Mouse (Mus musculus) bone marrow macrophage, adult 2 months (primary cell): Measurements from ENCODE around the gene Gpx8. TPM values are rescaled to one million over a fixed set of nuclear protein-coding genes. Genes with fewer than 3 reads are reported as not detected.
A peak's percentile ranks its signal among the peaks of the same experiment; 100 is the strongest.

Experiments
- H3K27ac ChIP-seq: 2 replicates; pipeline ENCODE4 v1.5.1; 2012; ENCODE audit warnings: low read depth, low read length; ENCODE audit not compliant: insufficient read depth
- H3K4me1 ChIP-seq: 2 replicates; pipeline ENCODE4 v1.6.1; 2012; ENCODE audit warnings: low read length; ENCODE audit not compliant: control insufficient read depth, insufficient read depth
- H3K4me3 ChIP-seq: 2 replicates; pipeline ENCODE4 v1.5.1; 2012; ENCODE audit warnings: mild to moderate bottlenecking, low read length, moderate library complexity; ENCODE audit not compliant: insufficient read depth
- CTCF ChIP-seq: IDR thresholded peaks from 2 replicates; pipeline ENCODE4 v1.5.1; 2012; ENCODE audit warnings: low read depth, mild to moderate bottlenecking, low read length, moderate library complexity
- POLR2A ChIP-seq: IDR thresholded peaks from 2 replicates; pipeline ENCODE4 v1.6.1; 2012; ENCODE audit warnings: mild to moderate bottlenecking, low read depth, low read length, borderline replicate concordance
- polyA plus RNA-seq: library from polyadenylated mRNA; stranded (reverse); fragments of >200 nt; gene quantifications from 2 replicates; pipeline ENCODE4 v1.2.4, GENCODE M21; 2012; ENCODE audit not compliant: missing spikeins, insufficient read depth, insufficient read length

Gpx8 gene
- polyA plus RNA-seq, 1 experiment, result 1.1 TPM

DNA sequence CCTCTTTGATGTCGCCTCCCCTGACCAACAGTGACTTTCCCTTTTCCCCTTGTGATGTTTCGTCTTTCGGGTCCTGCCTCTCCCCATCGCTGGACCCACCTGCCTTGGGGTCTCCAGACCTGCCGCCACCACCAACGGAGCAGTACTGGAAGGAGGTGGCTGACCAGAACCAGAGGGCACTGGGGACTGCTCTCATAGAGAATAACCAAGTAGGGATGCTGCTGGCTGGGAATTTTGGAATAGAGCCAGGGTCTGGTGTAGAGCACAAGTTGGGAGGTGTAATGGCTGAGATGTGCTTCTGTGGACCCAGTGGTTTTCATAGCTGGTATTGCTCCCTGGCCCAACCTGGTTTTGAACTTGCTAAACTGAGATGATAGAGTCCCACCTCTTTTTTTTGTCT is 48.8 kb downstream of the Gpx8 start:
- Histone ChIP-seq H3K4me1 (peaks cover 2% of the 10 kb centered on the region; the same call in 1 of the 2 replicates), H3K4me3 (no peak overlapping the region), H3K27ac (no peak overlapping the region)
- no peak for TF ChIP-seq CTCF
- no peak for TF ChIP-seq POLR2A

DNA sequence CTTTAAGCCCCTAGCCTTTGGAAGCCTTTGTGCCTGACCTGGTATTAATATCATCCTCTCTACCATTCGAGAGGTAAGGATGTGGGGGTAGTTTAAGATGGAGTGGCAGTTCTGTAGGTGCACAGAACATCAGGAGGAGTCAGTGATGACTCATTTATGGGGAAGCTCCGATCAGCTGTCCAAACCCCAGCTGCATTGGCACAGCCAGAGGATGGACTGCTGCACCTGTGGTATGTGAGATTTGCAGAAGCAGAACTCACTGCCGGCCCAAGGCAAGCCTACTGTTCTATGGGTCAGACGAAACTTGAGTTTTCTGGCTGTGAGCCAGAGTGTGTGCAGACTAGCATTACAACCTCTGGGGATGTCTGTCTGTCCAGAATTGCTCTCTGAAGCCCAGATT is 49.8 kb downstream of the Gpx8 start:
- peaks cover 2% of the 10 kb centered on the region; the same call in 1 of the 2 replicates for H3K4me1 ChIP-seq
- TF ChIP-seq POLR2A (no peak), CTCF (no peak)
- no peak overlapping the region for H3K27ac ChIP-seq

DNA sequence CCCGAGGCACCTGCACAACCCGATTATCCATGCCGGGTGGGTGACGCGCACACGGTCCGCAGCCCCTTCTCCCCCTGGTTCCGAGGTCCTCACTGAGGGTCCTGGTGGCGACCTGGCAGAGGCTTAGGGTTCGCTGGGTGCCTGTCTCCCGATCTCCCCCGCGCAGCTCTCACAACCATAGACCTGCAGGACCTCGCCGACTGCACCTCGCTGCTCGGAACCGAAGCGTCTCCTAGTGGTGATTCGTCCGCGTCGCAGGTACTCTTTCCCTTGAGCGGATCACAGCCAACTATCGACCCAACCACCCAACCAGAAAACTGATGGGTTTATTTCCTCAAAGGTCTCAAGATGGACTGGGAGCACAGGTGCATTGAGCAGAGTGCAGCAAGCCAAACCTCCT is 52.0 kb downstream of the Gpx8 start:
- peak overlapping the region; percentile 41 for H3K4me3 ChIP-seq
- no peak overlapping the region for H3K27ac ChIP-seq
- TF ChIP-seq POLR2A, result no peak
- peak; percentile 33; the same call in 1 of the 2 replicates for TF ChIP-seq CTCF
- peaks cover 9% of the 10 kb centered on the region for H3K4me1 ChIP-seq

More for the DNA sequence above, 49.8 kb downstream of the Gpx8 start:
- no peak overlapping the region for H3K4me3 ChIP-seq

DNA sequence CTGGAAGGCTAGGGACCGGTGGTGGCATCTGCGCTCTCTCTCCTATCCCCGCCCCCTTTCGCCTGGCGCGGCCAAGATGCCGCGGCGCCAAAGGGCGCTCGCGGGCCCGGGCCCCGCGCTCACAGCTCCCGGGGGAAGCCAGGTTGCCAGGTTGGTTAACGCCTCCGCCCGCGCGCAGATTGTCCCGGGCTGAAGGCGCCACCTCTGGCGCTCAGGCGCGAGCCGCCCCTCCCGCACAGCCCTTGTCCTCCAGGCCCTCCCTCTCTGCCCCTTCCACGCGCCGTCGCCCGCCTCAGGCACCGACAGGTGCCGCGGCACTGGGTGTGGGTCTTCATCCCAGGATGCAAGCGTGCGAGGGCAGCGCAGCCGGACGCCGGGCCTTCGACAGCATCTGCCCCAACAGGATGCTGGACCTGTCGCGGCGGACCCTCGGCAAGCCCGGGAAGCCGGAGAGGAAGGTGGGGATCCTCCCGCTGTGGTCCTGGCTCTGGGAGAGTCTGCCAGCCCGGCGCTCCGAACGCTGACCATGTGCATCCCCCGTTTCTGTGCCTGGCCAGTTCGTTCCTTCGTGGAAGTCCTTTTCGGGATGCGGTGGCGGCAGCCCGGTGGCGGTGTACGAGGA is 52.6 kb downstream of the Gpx8 start, which contains the start of gene Mcidas:
Gene Mcidas, plus strand, starts transcription at position 315 of the 622 bp plus-strand sequence.
- peaks cover 9% of the 10 kb centered on the region for H3K4me1 ChIP-seq
- TF ChIP-seq POLR2A (no peak), CTCF (no peak)
- H3K27ac ChIP-seq, result no peak within 1 kb of the TSS
- peak within 1 kb of the TSS; percentile 41 for H3K4me3 ChIP-seq

Other genes starting within 250 kb of the Gpx8 start
- gene Plpp1, start 245.6 kb downstream of the Gpx8 start, polyA plus RNA-seq, result 1.2 and 1.8 TPM in 2 replicates
- 31.7 and 42.0 TPM in 2 replicates for gene Mtrex, start 119.0 kb downstream of the Gpx8 start, polyA plus RNA-seq
- gene Dhx29, start 119.0 kb downstream of the Gpx8 start, polyA plus RNA-seq, result 6.8 and 7.1 TPM in 2 replicates
- gene Ccno, start 58.6 kb downstream of the Gpx8 start, polyA plus RNA-seq, result not detected in 2 replicates
- gene Mcidas, start 52.6 kb downstream of the Gpx8 start, polyA plus RNA-seq, result not detected in 2 replicates
- gene Cdc20b, start 11.3 kb downstream of the Gpx8 start, polyA plus RNA-seq, result not detected in 2 replicates
- not detected in 2 replicates for gene Gzma, start 54.6 kb upstream of the Gpx8 start, polyA plus RNA-seq
- not detected in 2 replicates for gene Esm1, start 163.2 kb upstream of the Gpx8 start, polyA plus RNA-seq
- not detected in 2 replicates for gene Gzmk, start 179.5 kb upstream of the Gpx8 start, polyA plus RNA-seq
- not detected in 2 replicates for gene BC067074, start 246.7 kb upstream of the Gpx8 start, polyA plus RNA-seq